Mouse (Mus musculus): ENCODE measurements around the gene Ckap5. TPM values are rescaled to one million over a fixed set of nuclear protein-coding genes. Genes with fewer than 3 reads are reported as not detected.

Gene Ckap5
- total RNA-seq, 1 experiment = 68.8 TPM

GRCm38 (mm10) chr2:91645354-91645753, 118.8 kb downstream of the Ckap5 start:
- in situ Hi-C loops (cut with MboI; ENCODE audit: low sequenced_read_pairs in 2 of 2, unreplicated experiment in 2 of 2) = no loop called here
- Histone ChIP-seq H3K27ac (ENCODE audit: insufficient read depth, low read depth, low read length, poor library complexity, severe bottlenecking) (no peak overlapping the region), H3K9me3 (ENCODE audit: control insufficient read depth, insufficient read depth, low read depth, low read length) (no peaks in the 10 kb centered on the region), H3K4me3 (ENCODE audit: insufficient read depth in 1 of 2, low read depth in 1 of 2, low read length in 2 of 2, poor library complexity in 1 of 2, severe bottlenecking in 1 of 2) (peak overlapping the region; percentile 8 to 19; a peak in 1 of 4 replicates), H3K9ac (ENCODE audit: insufficient read depth, low read depth, low read length, poor library complexity, severe bottlenecking) (no peak overlapping the region), H3K36me3 (ENCODE audit: control insufficient read depth, insufficient read depth, low read length, poor library complexity, severe bottlenecking) (peaks cover 30% of the 10 kb centered on the region), H3K4me1 (ENCODE audit: control insufficient read depth in 2 of 2, insufficient read depth in 2 of 2, low read length in 2 of 2, poor library complexity in 1 of 2) (peaks cover 0 to 11% of the 10 kb centered on the region in 2 experiments; a peak in 2 of 4 replicates)
- DNase-seq (ENCODE audit: low read depth, low spot score) = no peak
- TF ChIP-seq HCFC1 (IDR thresholded peaks at IDR 0.05; ENCODE audit: borderline replicate concordance, insufficient read depth, low read length) (no peak), ZC3H11A (IDR thresholded peaks at IDR 0.05; ENCODE audit: borderline replicate concordance, low read depth, low read length) (no peak), MAFK (IDR thresholded peaks at IDR 0.05; ENCODE audit: insufficient read depth, low read depth, low read length) (no peak), ZNF384 (IDR thresholded peaks at IDR 0.05; ENCODE audit: low read depth, low read length) (no peak), CHD2 (IDR thresholded peaks at IDR 0.05; ENCODE audit: low read depth, low read length) (no peak)

- Histone ChIP-seq H3K9me3 (ENCODE audit: control insufficient read depth, insufficient read depth, low read depth, low read length) (no peaks in the 10 kb centered on the region), H3K9ac (ENCODE audit: insufficient read depth, low read depth, low read length, poor library complexity, severe bottlenecking) (no peak overlapping the region), H3K27ac (ENCODE audit: insufficient read depth, low read depth, low read length, poor library complexity, severe bottlenecking) (no peak overlapping the region), H3K36me3 (ENCODE audit: control insufficient read depth, insufficient read depth, low read length, poor library complexity, severe bottlenecking) (peaks cover 30% of the 10 kb centered on the region), H3K4me1 (ENCODE audit: control insufficient read depth in 2 of 2, insufficient read depth in 2 of 2, low read length in 2 of 2, poor library complexity in 1 of 2) (peaks cover 0 to 11% of the 10 kb centered on the region in 2 experiments; a peak in 2 of 4 replicates), H3K4me3 (ENCODE audit: insufficient read depth in 1 of 2, low read depth in 1 of 2, low read length in 2 of 2, poor library complexity in 1 of 2, severe bottlenecking in 1 of 2) (peak overlapping the region in 1 of 2 experiments; percentile 19; a peak in 1 of 4 replicates)
- in situ Hi-C loops (cut with MboI; ENCODE audit: low sequenced_read_pairs in 2 of 2, unreplicated experiment in 2 of 2) = no loop called here
- no peak for TF ChIP-seq ZNF384 (IDR thresholded peaks at IDR 0.05; ENCODE audit: low read depth, low read length)
- TF ChIP-seq ZC3H11A (IDR thresholded peaks at IDR 0.05; ENCODE audit: borderline replicate concordance, low read depth, low read length) = no peak
- TF ChIP-seq CHD2 (IDR thresholded peaks at IDR 0.05; ENCODE audit: low read depth, low read length) = no peak
- no peak for TF ChIP-seq HCFC1 (IDR thresholded peaks at IDR 0.05; ENCODE audit: borderline replicate concordance, insufficient read depth, low read length)
- no peak for TF ChIP-seq MAFK (IDR thresholded peaks at IDR 0.05; ENCODE audit: insufficient read depth, low read depth, low read length)
- DNase-seq (ENCODE audit: low read depth, low spot score) = no peak
Measured at GRCm38 (mm10) chr2:91645811-91646210, 119.2 kb downstream of the Ckap5 start.

DNA sequence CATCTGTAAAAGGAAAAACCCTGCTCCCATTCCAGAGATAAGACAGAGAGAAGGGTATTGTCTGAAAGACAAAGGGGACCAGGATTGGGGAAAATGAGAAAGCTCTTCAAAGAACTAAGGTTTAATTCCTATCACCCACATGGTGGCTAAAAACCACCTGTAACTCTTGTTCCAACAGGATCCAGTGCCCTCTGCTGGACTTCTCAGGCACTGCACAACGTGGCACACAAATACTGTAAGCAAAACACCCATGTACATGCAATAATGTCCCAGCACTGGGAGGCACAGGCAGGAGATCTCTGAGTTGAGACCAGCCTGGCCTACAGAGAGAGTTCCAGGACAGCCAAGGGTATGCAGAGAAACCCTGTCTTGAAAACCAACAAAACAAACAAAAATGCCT, 120.2 kb downstream of the Ckap5 start:
- in situ Hi-C loops (cut with MboI; ENCODE audit: low sequenced_read_pairs in 2 of 2, unreplicated experiment in 2 of 2) = no loop called here
- no peak overlapping the region for H3K27ac ChIP-seq (ENCODE audit: insufficient read depth, low read depth, low read length, poor library complexity, severe bottlenecking)
- H3K4me3 ChIP-seq (ENCODE audit: insufficient read depth in 1 of 2, low read depth in 1 of 2, low read length in 2 of 2, poor library complexity in 1 of 2, severe bottlenecking in 1 of 2) = no peak overlapping the region
- H3K9ac ChIP-seq (ENCODE audit: insufficient read depth, low read depth, low read length, poor library complexity, severe bottlenecking) = no peak overlapping the region
- TF ChIP-seq ZC3H11A (IDR thresholded peaks at IDR 0.05; ENCODE audit: borderline replicate concordance, low read depth, low read length) (peak; percentile 61; the same call in 1 of the 2 replicates), CHD2 (IDR thresholded peaks at IDR 0.05; ENCODE audit: low read depth, low read length) (no peak), ZNF384 (IDR thresholded peaks at IDR 0.05; ENCODE audit: low read depth, low read length) (0 out of 2 replicates have a peak, but pooled peaks have one; percentile 8)
- H3K4me1 ChIP-seq (ENCODE audit: control insufficient read depth in 2 of 2, insufficient read depth in 2 of 2, low read length in 2 of 2, poor library complexity in 1 of 2) = peaks cover 0 to 11% of the 10 kb centered on the region in 2 experiments; a peak in 2 of 4 replicates
- peak; percentile 84 for DNase-seq (ENCODE audit: low read depth, low spot score)
- no peaks in the 10 kb centered on the region for H3K9me3 ChIP-seq (ENCODE audit: control insufficient read depth, insufficient read depth, low read depth, low read length)
- peaks cover 30% of the 10 kb centered on the region for H3K36me3 ChIP-seq (ENCODE audit: control insufficient read depth, insufficient read depth, low read length, poor library complexity, severe bottlenecking)

DNA sequence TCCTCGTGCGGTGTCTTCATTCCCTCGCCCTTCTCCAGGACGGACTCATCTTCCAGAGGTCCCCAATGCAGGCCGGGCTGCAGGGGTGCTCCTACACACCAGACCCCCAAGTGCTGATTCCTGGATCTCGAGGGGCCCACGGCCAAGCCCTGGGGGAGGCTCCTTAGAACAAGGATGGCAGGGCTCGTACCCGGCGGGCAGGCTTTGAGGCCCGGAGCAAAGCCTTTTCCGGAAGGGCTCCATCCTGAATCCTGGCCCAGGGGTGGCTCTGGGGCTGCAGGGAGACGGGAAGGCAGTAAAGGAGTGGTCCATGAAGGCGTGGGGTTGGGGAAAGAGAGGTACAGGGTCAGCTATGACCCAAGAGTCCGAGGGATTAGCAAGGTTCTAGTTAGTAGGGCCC, 122.6 kb downstream of the Ckap5 start:
- no peak for DNase-seq (ENCODE audit: low read depth, low spot score)
- Histone ChIP-seq H3K9ac (ENCODE audit: insufficient read depth, low read depth, low read length, poor library complexity, severe bottlenecking) (peak overlapping the region; percentile 96), H3K4me3 (ENCODE audit: insufficient read depth in 1 of 2, low read depth in 1 of 2, low read length in 2 of 2, poor library complexity in 1 of 2, severe bottlenecking in 1 of 2) (peak overlapping the region; percentile 84 to 89), H3K9me3 (ENCODE audit: control insufficient read depth, insufficient read depth, low read depth, low read length) (no peaks in the 10 kb centered on the region), H3K4me1 (ENCODE audit: control insufficient read depth in 2 of 2, insufficient read depth in 2 of 2, low read length in 2 of 2, poor library complexity in 1 of 2) (no peaks in the 10 kb centered on the region; a peak in 1 of 4 replicates), H3K27ac (ENCODE audit: insufficient read depth, low read depth, low read length, poor library complexity, severe bottlenecking) (peak overlapping the region; percentile 29), H3K36me3 (ENCODE audit: control insufficient read depth, insufficient read depth, low read length, poor library complexity, severe bottlenecking) (peaks cover 32% of the 10 kb centered on the region)
- in situ Hi-C loops (cut with MboI; ENCODE audit: low sequenced_read_pairs in 2 of 2, unreplicated experiment in 2 of 2) = no loop called here
- TF ChIP-seq HCFC1 (IDR thresholded peaks at IDR 0.05; ENCODE audit: borderline replicate concordance, insufficient read depth, low read length) (no peak), MAFK (IDR thresholded peaks at IDR 0.05; ENCODE audit: insufficient read depth, low read depth, low read length) (no peak), ZC3H11A (IDR thresholded peaks at IDR 0.05; ENCODE audit: borderline replicate concordance, low read depth, low read length) (no peak), CHD2 (IDR thresholded peaks at IDR 0.05; ENCODE audit: low read depth, low read length) (no peak), ZNF384 (IDR thresholded peaks at IDR 0.05; ENCODE audit: low read depth, low read length) (no peak)
